Mouse (Mus musculus): ENCODE data around the gene Atp5g2. TPM values are rescaled to one million over a fixed set of nuclear protein-coding genes. Genes with fewer than 3 reads are reported as not detected.

The Atp5g2 gene
- 76.9 and 85.0 TPM in 2 replicates for polyA plus RNA-seq (2015; fragmentation: Nextera tagmentation; extraction: Ambion mirVana)

- no peak for DNase-seq (ENCODE audit: low spot score)
Measured at GRCm38 (mm10) chr15:102672215-102673071, at the start of gene Atp5g2. Atp5g2 (minus strand) TSS chr15:102672352.

- DNase-seq (ENCODE audit: low spot score) = peak; percentile 69
Measured at GRCm38 (mm10) chr15:102721016-102721898, 49.1 kb upstream of the Atp5g2 start.

GRCm38 (mm10) chr15:102716132-102716531, 44.0 kb upstream of the Atp5g2 start:
- DNase-seq (ENCODE audit: low spot score) = no peak

- no peak for DNase-seq (ENCODE audit: low spot score)
Measured at GRCm38 (mm10) chr15:102707736-102708269, 35.7 kb upstream of the Atp5g2 start.

GRCm38 (mm10) chr15:102705923-102706503, 33.9 kb upstream of the Atp5g2 start:
- DNase-seq (ENCODE audit: low spot score) = no peak

GRCm38 (mm10) chr15:102705226-102705894, 33.2 kb upstream of the Atp5g2 start:
- DNase-seq (ENCODE audit: low spot score) = no peak

GRCm38 (mm10) chr15:102704806-102705205, 32.7 kb upstream of the Atp5g2 start:
- DNase-seq (ENCODE audit: low spot score) = no peak

- no peak for DNase-seq (ENCODE audit: low spot score)
Measured at GRCm38 (mm10) chr15:102702972-102703371, 30.8 kb upstream of the Atp5g2 start.

GRCm38 (mm10) chr15:102698193-102698592, 26.0 kb upstream of the Atp5g2 start:
- DNase-seq (ENCODE audit: low spot score) = peak; percentile 48

GRCm38 (mm10) chr15:102696899-102697298, 24.7 kb upstream of the Atp5g2 start:
- DNase-seq (ENCODE audit: low spot score) = no peak

- peak; percentile 10 for DNase-seq (ENCODE audit: low spot score)
Measured at GRCm38 (mm10) chr15:102693600-102693999, 21.4 kb upstream of the Atp5g2 start.

GRCm38 (mm10) chr15:102692991-102693411, 20.8 kb upstream of the Atp5g2 start:
- DNase-seq (ENCODE audit: low spot score) = peak; percentile 46

- no peak for DNase-seq (ENCODE audit: low spot score)
Measured at GRCm38 (mm10) chr15:102692321-102692804, 20.2 kb upstream of the Atp5g2 start.

- no peak for DNase-seq (ENCODE audit: low spot score)
Measured at GRCm38 (mm10) chr15:102685791-102686190, 13.6 kb upstream of the Atp5g2 start.

- DNase-seq (ENCODE audit: low spot score) = peak; percentile 19
Measured at GRCm38 (mm10) chr15:102683670-102684069, 11.5 kb upstream of the Atp5g2 start.

- no peak for DNase-seq (ENCODE audit: low spot score)
Measured at GRCm38 (mm10) chr15:102676345-102676744, 4.2 kb upstream of the Atp5g2 start.

- DNase-seq (ENCODE audit: low spot score) = no peak
Measured at GRCm38 (mm10) chr15:102673548-102673947, 1.4 kb upstream of the Atp5g2 start.

GRCm38 (mm10) chr15:102671721-102672214, 384 bp downstream of the Atp5g2 start:
- peak; percentile 42 for DNase-seq (ENCODE audit: low spot score)

GRCm38 (mm10) chr15:102670767-102671575, 1.2 kb downstream of the Atp5g2 start:
- DNase-seq (ENCODE audit: low spot score) = peak; percentile 98
